Mouse (Mus musculus) embryo, embryonic 11.5 days (tissue): ENCODE data around the gene Dus3l.

ENCODE experiments used
- DNase-seq: peaks from one replicate; pipeline ENCODE4 v3.0.0-alpha.2; 2012; ENCODE audit warnings: low read depth, low spot score

The Dus3l gene

DNA sequence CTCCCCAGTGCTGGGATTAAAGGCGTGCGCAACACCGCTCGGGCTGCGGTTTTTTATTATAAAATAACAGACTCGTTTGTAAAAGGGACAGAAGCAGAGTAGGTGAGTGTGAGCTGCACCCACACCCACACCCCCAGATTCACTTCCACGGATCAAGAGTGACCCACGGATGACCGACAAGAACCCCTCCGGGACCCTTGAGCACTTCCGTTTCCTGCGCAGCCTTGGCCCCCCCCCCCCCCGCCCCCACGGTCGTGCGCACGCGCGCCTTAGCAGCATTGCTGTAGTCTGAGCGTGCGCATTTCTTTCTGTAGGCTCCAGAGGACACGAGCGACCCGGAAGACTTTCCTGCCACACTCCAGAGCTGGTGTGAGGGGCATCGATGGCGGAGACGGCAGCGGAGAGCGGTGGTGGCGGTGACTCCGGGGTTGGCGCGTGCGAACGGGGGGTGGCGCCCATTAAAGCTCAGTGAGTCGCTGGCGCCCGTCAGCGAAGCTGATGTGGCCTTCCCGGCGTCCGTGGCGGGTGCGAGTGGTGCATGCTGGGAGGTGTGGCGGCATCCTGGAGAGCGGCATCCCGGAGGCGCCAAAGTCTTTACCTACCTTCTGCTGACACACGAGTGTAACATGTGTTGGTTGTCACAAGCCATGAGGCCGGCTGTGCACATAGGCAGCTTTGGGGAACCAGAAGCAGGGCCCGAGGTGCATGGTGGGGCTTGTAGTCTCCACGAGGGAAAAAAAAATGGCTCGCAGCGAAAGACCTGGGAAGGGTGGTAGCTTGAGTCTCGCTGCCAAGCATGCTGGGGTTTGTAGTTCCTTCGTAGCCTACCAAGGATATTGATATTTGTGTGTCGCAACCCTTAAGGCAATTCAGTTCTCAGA lies at the start of gene Dus3l:
TSS of gene Dus3l (plus strand) at position 284 of the 881 bp plus-strand sequence.
- peak; percentile 82 for DNase-seq

DNA sequence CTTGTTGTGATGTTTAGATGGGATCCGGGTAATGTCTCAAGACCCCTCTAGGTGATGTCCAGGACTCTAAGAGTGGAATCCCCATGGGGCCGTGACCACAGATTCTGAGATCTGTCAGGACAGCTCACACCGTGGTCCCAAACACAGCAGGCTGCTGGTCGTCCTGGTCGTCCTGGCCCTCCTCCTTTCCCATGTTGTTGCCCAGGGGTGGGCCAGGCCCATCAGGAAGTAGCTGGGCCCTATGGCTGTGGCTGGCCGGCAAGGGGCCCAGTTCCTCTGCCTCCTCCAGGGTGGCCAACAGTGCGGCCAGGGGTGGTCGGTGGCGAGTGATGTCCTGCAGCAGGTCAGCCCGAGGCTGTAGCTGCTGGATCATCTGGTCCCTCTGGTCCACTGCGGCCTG lies 49.2 kb upstream of the Dus3l start:
- no peak for DNase-seq

DNA sequence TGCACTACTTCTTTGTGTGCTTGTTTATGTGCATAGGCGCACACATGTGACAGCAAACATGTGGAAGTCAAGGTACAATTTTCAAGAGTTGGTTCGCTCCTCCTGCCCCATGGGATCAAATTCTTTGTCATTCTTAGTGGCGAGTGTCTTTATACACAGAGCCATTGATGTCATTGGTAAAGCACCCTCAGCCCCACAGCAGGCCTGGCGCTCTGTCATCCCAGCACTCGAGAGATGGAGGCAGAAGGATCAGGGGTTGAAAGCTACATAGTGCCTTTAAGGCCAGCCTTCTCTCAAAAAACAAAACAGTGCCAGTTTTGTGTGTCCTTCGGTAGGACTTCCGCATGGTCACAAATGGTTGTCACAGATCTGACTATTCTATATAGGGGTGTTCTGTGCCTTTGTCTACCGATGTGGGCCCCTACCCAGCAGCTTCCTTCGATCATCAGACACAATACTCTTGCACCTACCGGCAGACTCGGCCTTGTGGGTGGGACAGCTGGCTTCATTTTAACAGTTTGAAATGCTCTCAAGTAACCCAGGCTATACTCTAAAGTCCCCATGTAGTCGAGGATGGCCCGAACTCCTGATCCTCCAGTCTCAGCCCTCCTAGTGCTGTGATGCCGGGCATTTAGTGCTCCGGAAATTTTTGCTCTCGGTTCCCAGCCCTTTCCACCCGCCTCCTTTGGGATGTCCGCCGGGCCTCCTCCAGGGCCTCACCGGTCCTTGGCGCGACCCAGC lies 48.5 kb upstream of the Dus3l start:
- no peak for DNase-seq

DNA sequence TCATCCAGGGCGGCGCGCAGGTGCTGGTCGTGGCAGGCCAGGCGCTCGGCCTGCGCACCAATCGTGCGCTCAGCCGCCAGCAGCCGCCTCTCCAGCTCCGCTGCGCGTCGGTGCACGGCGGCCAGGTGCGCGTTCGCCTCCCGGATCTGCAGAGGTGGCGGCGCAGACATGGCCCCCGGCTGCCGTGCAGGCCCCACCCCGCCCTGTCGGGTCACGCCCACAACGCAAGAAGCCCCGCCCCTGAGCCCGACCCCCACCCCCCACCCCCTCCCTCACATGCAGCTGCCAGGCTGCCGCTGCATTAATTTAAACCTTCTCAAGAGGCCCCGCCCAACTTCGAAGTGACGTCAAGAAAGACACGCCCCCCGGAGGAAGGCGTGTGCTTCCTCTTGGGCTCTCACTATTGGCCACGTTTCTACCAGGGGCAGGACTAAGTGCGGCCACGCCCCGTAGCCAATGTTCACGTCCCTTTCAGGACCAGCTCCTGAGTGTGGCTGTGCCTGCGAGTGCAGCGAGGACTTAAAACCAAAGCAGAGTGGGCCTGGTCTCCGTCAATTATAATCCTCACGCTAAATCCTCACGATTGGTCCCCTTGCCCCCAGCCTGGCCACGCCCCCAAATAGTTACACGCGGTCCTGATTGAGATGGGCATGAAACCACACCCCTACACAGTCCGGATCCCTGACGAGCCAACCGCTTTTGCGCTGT lies 47.7 kb upstream of the Dus3l start:
- DNase-seq: peak; percentile 99

DNA sequence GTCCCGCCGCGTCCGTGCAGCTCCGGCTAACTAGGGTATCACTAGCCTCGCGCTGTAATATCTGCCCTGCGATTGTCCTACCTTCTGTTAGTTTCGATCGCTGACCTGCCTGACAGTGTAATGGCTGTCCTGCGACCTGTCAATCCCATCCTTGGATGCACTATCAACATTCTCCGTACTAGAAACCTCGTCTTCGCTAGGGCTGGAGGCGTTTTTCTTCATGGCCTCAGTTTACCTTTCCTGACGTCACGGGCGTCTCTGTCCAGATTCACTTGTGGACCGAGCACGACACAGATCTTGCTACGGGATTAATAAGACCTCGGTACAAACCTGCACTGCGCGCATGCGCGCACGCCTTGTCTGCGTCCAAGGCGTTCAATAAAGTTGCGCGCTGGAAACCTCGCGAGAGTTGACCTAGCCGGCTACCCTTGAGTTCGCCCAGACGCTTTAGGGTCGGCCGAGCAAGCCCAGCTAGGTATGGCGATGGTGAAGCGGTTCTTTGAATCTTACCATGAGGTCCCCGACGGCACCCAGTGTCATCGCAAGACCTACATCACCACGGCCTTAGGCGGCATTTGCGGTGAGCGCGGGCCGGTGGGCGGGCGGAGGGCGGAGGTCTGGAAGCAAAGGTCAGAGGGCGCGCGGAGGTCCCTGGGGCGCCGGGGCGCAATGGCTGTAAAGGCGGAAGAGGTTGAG lies 47.0 kb upstream of the Dus3l start, which contains the start of the genes Ndufa11 and Vmac:
TSS of gene Ndufa11 (plus strand) at position 405 of the 696 bp plus-strand sequence.
TSS of gene Vmac (minus strand) at position 660 of the 696 bp plus-strand sequence.
- DNase-seq: peak; percentile 99

DNA sequence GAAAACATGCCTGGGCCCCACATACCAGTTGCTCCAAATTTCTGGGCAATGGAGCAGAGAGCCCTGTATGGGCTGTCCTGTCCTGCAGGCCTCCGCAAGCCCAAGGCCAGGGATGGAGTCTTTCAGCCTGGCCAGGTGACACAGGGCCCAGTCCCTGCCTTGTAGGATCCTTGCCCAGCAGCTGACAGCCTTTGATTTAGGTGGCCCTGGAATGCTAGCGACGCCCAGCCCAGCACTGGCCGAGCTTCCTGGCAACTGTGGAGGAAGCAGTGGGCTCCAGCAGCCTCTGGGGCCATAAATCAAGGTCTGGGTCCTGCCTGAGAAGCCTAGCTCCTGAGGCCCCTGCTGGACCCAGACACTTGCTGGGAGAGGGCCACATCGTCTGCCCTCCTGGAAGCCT lies 42.1 kb upstream of the Dus3l start:
- DNase-seq: no peak

DNA sequence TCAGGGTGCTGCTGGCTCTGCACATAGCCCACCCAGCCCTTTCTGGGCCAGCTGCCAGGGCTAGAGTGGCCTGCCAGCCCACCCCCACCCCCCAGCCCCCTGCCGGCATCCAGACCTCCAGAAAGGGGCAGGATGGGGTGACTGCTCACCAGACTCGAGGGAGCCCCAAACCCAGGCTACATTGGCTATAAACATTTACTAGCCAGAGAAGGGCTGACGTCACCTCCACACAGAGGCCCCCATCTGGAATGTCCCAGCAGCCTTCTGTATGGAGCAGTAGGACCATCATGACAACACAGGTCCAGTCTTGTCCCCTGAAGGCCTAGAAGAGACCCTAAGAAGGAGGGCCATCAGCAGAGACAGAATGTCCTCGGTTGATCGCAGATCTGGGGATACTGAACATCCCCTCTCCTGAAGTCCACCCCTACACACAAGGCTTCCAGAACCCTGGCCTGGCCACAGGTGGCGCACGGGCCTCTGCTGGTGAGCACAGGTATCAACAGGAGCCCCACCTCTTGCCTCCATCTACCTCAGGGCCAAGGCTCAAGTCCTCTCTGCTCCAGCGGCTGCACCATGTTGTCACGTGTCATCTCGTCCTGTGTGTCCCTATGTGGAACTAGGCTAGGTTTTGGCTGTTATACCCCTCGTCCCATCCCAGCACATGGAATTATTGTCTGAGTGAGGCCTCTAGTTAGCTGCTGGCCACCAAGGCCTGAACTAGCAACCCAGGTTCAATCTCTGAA lies 41.0 kb upstream of the Dus3l start:
- DNase-seq: no peak

DNA sequence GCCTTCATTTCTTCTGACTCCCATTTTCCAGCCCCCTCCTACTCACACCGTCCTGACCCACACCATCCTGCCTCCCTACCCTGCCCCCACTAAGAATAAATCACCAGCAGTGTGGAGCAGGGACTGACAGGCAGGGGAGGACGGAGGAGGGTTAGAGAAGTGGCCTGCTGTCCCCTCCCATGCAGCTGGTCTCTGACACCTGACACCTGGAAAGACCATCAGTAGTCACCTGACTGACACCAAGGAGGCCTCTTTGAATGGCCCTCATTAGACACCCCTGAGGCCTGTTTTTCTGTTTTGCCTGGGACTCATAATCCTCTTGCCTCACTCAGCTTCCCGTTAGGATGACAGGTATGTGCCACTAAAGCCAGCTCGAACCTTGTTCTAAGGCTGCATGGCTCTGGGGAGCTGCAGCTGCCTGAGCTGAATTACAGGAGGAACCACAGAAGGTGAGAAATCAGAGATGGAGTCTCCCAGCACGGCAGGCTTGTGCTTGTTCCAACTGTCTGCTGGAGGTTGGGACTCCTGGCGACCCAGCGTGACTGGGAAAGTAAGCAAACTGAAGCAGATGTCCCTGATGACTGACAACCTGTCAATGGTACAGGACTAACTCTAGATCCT lies 37.4 kb upstream of the Dus3l start:
- no peak for DNase-seq

DNA sequence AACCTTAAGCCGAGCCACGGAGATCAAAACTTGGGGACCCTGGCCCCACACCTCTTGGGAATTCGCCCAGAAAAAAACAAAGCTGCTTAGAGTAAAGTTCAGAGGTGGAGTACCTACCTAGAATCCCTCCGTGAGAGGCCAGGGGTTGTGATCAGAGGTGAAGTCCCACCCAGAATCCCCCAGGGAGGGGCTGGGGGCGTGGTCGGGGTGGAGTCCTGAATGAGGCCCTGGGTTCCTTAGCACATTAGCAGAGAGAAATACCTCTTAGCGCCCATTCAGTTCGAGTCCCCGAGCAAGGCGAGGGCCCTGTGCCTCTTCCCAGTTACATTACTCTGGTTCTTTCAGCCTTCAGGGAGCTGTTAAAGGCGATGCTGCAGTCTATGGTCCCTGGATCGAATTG lies 36.9 kb upstream of the Dus3l start:
- DNase-seq: peak; percentile 40

DNA sequence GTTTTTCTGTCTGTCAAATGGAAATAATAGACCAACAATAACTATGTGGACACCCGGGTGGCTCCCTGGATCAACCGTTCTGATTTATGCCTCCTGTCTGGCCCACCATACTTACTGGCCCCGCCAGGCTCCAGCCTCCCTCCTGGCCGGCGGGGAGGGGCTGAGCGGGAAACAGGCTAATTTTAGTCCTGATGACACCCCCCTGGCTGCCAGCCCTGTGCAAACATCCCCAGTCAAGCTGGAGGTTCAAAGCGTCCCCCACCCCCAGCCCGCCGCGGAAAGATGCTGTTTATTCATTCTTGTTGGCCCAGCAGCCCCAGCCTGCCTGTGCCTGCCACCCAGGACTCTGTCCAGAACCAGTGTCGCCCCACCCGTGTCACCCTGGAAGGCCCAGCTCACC lies 36.4 kb upstream of the Dus3l start:
- DNase-seq: no peak

DNA sequence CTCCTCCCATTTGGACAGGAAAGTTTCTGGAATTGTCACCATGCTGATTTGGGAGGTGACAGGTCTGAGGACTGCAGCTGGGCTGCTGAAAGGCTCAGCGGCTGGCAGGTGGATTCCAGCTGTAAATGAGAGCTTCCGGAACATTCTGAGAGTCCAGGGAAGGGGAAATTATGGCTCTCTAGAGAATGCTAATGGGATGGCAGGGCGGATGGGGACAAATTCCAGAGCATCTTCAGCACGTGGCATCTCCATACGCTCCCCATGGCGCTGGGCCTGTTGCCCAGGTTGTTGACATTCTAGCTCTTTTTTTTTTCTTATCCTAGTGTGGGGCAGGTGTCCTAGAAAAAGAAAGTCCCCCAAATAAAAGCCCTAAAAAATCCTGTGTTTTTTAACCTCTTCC lies 35.4 kb upstream of the Dus3l start:
- DNase-seq: no peak

DNA sequence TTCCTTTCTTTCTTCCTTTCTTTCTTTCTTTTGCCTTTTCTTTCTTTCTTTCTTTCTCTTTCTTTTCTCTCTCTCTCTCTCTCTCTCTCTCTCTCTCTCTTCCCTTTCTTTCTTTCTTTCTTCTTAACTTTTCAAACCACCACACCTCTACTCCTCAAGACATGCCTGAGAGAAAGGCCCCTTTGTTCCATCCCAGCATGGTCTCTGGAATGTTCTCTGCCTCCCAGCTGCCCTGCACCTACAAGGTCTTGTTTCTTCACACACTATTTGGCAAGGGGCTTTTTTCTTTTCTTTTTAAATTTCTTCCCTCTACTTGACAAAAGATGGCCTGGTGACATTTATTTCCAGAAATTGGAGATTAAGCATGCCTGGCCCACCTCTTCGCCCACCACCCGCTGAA lies 34.9 kb upstream of the Dus3l start:
- no peak for DNase-seq

DNA sequence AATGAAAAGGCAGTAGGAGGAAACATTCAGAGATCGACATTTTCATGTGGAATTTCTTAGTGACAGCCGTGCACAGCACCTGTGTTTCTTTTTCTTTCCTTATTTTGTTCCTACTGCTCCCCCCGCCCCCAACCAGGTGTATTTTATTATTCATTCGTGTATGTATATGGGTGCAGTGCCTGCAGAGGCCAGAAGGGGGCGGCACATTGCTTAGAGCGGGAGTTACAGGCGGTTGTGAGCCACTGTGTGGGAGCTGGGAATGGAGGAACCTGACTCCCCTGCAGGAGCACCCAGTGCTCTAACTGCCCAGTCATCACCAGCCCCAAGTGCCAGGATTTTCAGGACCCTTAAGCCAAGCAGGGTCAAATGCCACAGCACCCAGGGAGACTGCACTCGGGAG lies 28.0 kb upstream of the Dus3l start:
- DNase-seq: no peak

DNA sequence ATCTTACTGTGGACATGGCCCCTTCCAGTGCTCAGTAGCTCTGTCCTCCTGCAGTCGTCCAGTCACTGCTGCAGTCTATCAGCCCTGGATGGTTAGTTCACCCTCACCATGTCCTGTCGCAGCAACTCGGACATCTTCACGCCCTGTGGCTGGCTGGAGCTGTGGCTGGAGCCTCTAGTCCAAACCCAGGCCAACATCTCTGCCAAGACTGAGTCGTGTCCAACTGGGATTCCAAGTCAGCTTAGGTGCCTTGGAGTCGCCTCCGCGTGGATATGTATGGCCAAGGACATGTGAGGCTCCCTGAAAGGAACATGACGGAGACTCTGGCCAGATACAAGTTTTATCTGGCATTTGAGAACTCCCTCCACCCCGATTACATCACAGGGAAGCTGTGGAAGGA lies 26.3 kb upstream of the Dus3l start:
- no peak for DNase-seq

DNA sequence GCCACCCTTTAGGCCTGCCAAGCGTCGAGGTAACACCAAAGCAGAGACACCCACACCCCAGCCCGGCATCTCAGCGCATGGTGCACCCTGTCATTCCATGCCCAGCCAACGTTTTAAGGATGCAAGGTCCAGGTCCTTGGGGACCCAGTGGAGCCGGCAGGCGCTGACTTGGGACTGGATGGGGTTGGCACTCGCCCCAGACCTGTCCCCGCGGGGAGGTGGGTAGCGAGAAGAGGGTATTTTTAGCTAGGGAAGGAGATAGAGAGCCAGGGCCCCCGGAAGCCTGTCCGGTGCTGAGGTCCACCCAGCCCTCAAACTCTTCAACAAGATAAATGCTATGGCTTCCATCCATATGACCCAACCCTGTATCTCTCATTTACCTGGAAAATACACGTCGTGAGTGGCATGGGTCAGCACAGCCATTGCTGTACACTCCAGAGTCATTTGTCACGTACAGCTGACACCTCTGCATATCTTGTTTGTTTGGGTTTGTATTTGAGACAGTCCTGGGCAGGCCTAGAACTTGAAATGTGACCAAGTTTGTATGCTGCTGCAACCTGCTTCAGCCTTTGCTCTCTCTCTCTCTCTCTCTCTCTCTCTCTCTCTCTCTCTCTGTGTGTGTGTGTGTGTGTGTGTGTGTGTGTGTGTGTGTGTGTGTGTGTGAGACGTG lies 24.3 kb upstream of the Dus3l start:
- no peak for DNase-seq

DNA sequence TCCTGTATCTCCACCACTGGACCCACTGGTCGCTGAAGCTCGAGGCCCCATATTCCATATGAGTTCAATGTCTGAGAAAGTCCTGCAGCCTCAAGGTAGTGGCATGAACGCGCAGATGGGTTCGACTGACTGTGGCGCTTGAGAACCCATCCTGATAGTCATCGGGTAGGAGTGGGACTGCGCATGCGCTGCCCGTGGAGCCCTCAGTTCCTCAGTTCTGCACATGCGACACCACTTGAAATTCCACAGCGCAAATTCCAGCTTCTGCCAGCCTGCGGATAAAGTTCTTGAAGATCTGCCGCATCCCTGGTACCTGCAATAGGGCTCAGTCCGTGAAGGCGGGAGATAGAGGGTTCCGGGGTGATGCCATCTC lies 23.8 kb upstream of the Dus3l start:
- DNase-seq: no peak

DNA sequence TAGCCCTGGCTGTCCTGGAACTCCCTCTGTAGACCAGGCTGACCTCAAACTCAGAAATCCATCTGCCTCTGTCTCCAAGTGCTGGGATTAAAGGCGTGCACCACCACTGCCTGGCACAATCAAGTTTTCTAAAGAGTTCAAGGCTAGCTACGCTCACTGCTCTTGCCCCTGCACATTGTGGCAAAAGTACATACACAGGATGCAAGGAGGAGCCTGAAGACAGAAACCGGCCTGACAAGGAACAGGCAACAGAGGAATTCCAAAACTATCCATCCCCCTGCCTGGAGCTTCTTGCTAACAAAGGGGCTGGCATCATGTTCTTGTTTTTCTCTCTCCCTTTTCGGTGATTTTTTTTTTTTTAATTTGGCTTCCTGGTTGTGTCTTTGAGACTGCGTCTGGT lies 20.4 kb upstream of the Dus3l start:
- no peak for DNase-seq

DNA sequence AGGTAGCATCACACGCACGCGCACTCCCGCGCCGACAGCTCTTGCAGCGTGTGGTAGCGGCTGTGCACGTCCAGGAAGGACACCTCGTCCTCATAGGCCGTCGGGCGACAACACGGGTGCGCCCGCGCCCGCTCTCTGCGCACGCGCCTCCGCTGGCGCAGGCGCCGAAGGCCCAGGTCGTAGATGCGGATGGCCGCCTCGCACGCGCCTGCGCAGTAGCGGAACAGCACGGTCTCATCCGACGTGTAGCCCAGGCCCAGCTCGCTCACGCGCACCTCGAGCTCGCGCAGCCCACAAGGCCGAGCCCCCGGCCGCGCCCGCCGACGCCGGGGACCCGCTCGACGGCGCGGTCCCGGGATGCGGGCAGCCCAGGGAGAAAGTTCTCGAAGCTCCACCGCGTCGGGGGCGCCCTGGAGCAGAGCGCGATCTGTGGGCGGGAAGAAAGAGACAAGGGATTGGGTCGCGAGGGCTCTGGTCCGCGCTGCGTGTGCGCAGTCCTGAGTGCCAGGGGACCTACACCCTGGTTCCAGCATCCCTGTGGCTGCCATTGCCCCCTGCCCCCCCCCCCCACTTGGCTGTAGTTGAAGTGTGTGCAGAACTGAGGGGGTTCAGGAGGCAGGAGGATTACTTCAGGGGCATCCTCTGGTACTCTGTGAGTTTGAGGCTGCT lies 13.0 kb upstream of the Dus3l start:
- no peak for DNase-seq

DNA sequence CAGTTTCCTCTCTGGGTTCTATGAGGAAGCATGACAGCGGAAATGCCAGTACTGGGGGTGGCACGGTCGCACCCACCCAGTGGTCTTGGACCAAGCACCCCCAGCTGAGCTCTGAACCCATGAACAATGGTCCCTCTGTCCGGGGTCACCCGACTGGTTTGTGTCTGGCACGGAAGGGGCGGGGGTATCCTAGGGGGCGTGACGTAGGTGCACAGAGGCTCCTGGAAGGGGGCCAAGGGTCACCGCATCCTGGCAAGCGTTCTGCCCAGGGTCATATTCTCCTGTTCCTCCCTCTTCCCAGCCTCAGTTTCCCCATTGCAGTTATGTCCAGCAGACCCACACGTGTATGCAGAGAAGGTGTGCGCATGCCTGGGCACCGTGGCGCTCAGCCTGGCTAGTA lies 11.1 kb upstream of the Dus3l start:
- DNase-seq: no peak
